14 mouse cellular contexts compared by ENCODE assay signal in genomic region chr6:106705506-106706035, GRCm38 (mm10). TPM values are rescaled to one million over a fixed set of nuclear protein-coding genes. Genes with fewer than 3 reads are reported as not detected.
"Had no signal": no experiment of that assay in that cellular context is flagged by ENCODE, and none has a peak within 500 bp of the region (broad histone marks: within the 10 kb centered on the region; RNA-seq: fewer than 3 reads in every experiment).

No protein-coding gene starts in this region.

- H3K27me3 ChIP-seq: intestine, embryonic 15.5 days; liver, embryonic 13.5 days; midbrain, embryonic 15.5 days; neural tube, embryonic 12.5 days; stomach, embryonic 15.5 days had no signal

- H3K4me1 ChIP-seq: intestine, embryonic 15.5 days; liver, embryonic 13.5 days; midbrain, embryonic 10.5 days; midbrain, embryonic 15.5 days; neural tube, embryonic 12.5 days; stomach, embryonic 15.5 days had no signal

- H3K9me3 ChIP-seq: intestine, embryonic 15.5 days; liver, embryonic 13.5 days; midbrain, embryonic 10.5 days; midbrain, embryonic 15.5 days; neural tube, embryonic 12.5 days; stomach, embryonic 15.5 days had no signal

- ATAC-seq: intestine, embryonic 15.5 days; liver, postnatal 0 days; midbrain, embryonic 15.5 days had no signal

- H3K27ac ChIP-seq: intestine, embryonic 15.5 days; left cerebral cortex, adult 2 months; liver, embryonic 13.5 days; midbrain, embryonic 10.5 days; midbrain, embryonic 15.5 days; neural tube, embryonic 12.5 days; stomach, embryonic 15.5 days had no signal

- H3K9ac ChIP-seq: intestine, embryonic 15.5 days; liver, embryonic 13.5 days; liver, postnatal 0 days; midbrain, embryonic 15.5 days; neural tube, embryonic 12.5 days; stomach, embryonic 15.5 days had no signal

- DNase-seq: liver; liver, embryonic 13.5 days; liver, postnatal 0 days; thymus, adult 2 months; thymus, postnatal 36 days had no signal

- H3K4me2 ChIP-seq: intestine, embryonic 15.5 days; liver, embryonic 13.5 days; midbrain, embryonic 15.5 days; neural tube, embryonic 12.5 days; stomach, embryonic 15.5 days had no signal

- H3K36me3 ChIP-seq: intestine, embryonic 15.5 days; liver, embryonic 13.5 days; midbrain, embryonic 10.5 days; midbrain, embryonic 15.5 days; neural tube, embryonic 12.5 days; stomach, embryonic 15.5 days had no signal

- H3K4me3 ChIP-seq: intestine, embryonic 15.5 days; left cerebral cortex, adult 2 months; liver, embryonic 13.5 days; midbrain, embryonic 10.5 days; midbrain, embryonic 15.5 days; neural tube, embryonic 12.5 days; stomach, embryonic 15.5 days had no signal

RNA-seq across cellular contexts. Expression of gene Il5ra, which starts 43.3 kb away (rescaled TPM):
- total RNA-seq: layer of hippocampus, postnatal 25 days; left cerebral cortex, adult 2 months; left cerebral cortex, postnatal 14 days had no signal
- polyA plus RNA-seq: intestine, embryonic 15.5 days; limb, embryonic 11.5 days; midbrain, embryonic 10.5 days; midbrain, embryonic 15.5 days; neural tube, embryonic 12.5 days had no signal
